9 mouse cellular contexts compared by ENCODE assay signal in genomic region chr14:25346813-25347610, GRCm38 (mm10).
DNase-seq lines count a peak whose midpoint lies in the region; ATAC-seq and TF ChIP-seq lines count a peak whose summit lies in the region.
"Had no signal": no experiment of that assay in that cellular context is flagged by ENCODE, and none has a peak within 500 bp of the region (broad histone marks: within the 10 kb centered on the region; RNA-seq: fewer than 3 reads in every experiment).

No protein-coding gene starts in this region.

- H3K27me3 ChIP-seq in heart, embryonic 10.5 days (ENCODE audit: insufficient read depth, poor library complexity, severe bottlenecking), result no peaks in the 10 kb centered on the region
- no peaks in the 10 kb centered on the region for H3K27me3 ChIP-seq in small intestine, adult 2 months (ENCODE audit: control insufficient read depth, insufficient read depth, low read length)

- 53% methylated on average over 7 of the region's 7 CpGs for WGBS in heart, embryonic 10.5 days
- WGBS in small intestine, adult 2 months, result 72% methylated on average over 7 of the region's 7 CpGs

- no peak for TF ChIP-seq CTCF in small intestine, adult 2 months (IDR thresholded peaks at IDR 0.05; ENCODE audit: extremely low read depth, insufficient read length, insufficient replicate concordance, low read depth, low read length)

- no peak for TF ChIP-seq POLR2A in small intestine, adult 2 months (IDR thresholded peaks at IDR 0.05; ENCODE audit: low read depth, low read length)

- no peak overlapping the region for H3K4me3 ChIP-seq in heart, embryonic 10.5 days
- H3K4me3 ChIP-seq in small intestine, adult 2 months (ENCODE audit: low read depth, low read length), result no peak overlapping the region

- peak overlapping the region; percentile 69; the same call in 1 of the 2 replicates for H3K27ac ChIP-seq in heart, embryonic 10.5 days
- peak overlapping the region; percentile 78 for H3K27ac ChIP-seq in small intestine, adult 2 months (ENCODE audit: insufficient read depth, low read depth, low read length)

- DNase-seq in heart, embryonic 10.5 days (ENCODE audit: low spot score), result no peak
- no peak for DNase-seq in heart, postnatal 14 days
- DNase-seq in right cerebral cortex, adult 18-20 months, result peak; percentile 83
- no peak for DNase-seq in right cerebral cortex, postnatal 4 days
- peak; percentile 79 to 87 for DNase-seq in frontal cortex, adult 2 months (ENCODE audit: extremely low spot score in 1 of 2, low spot score in 1 of 2)
- DNase-seq: gastrocnemius, postnatal 36 days had no signal

- intact Hi-C loops in heart, postnatal 14 days (cut with DNase I), result no loop called here

- ATAC-seq in erythroblast, adult 5-6 weeks (replicated peaks; ENCODE audit: low FRiP score, poor library complexity, severe bottlenecking), result no peak
- no peak for ATAC-seq in erythroid progenitor cell, adult 5-6 weeks (replicated peaks; ENCODE audit: low FRiP score, poor library complexity, severe bottlenecking)

- H3K4me1 ChIP-seq in heart, embryonic 10.5 days, result peaks cover 43% of the 10 kb centered on the region
- H3K4me1 ChIP-seq in small intestine, adult 2 months (ENCODE audit: control insufficient read depth, insufficient read depth, insufficient read length, low read length), result peaks cover 38% of the 10 kb centered on the region

- H3K36me3 ChIP-seq in heart, embryonic 10.5 days, result 0 out of 2 replicates have a peak, but pooled peaks cover 2% of the 10 kb centered on the region
- no peaks in the 10 kb centered on the region for H3K36me3 ChIP-seq in small intestine, adult 2 months (ENCODE audit: control insufficient read depth, insufficient read depth, low read length)

- H3K9me3 ChIP-seq in heart, embryonic 10.5 days, result no peaks in the 10 kb centered on the region

Comparison
In these comparisons a context has a peak if more than half of its experiments do, and no peak if none do; other contexts are left out.
1. DNase-seq: peak in right cerebral cortex, adult 18-20 months (single experiment) and frontal cortex, adult 2 months (2 of 2); none in heart, embryonic 10.5 days (single experiment), heart, postnatal 14 days (0 of 2) and right cerebral cortex, postnatal 4 days (single experiment).